Mouse (Mus musculus): ENCODE measurements at regions not wholly inside any gene's neighbourhood (a gene's known extent, or its start where the extent isn't known, plus 50 kb on each side); places are given as distances from the start of the nearest gene placed in this dataset.

DNA sequence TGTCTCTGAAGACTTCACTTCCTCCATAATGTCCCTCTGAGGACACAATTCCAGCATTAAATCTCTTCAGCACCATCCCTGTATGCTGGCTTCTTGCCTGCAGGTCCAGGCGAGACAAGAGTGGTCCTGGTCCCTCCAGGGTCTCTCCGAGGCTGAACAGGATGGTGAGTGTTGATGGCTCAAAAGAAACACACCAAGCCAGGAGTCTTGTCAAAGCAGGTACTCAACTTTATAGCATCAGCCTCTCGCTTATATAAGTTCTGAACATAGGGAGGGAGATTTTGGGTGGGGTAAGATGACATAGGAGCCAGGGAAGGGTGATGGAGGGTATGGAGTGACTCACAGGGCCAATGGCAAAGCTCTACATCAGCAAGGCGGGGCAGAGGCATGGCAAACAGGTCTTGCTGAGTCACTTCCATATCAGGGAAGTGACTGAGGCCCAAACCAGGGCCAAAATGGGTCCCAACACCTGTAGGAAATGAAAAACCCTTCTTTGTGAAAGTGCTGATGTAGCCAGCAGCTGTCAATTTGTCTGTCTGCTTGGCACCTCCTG lies 111.7 kb downstream of the Rpl10-ps3 start:
- H3K4me3 ChIP-seq (ENCODE audit: insufficient read depth, poor library complexity, severe bottlenecking): no peak overlapping the region
- no peaks in the 10 kb centered on the region for H3K79me3 ChIP-seq (ENCODE audit: low read depth)
- H3ac ChIP-seq (ENCODE audit: control insufficient read depth, insufficient read length, low read depth): no peak overlapping the region
- H3K79me2 ChIP-seq (ENCODE audit: control insufficient read depth, insufficient read depth): no peaks in the 10 kb centered on the region
- H3K36me3 ChIP-seq (ENCODE audit: control insufficient read depth, insufficient read depth): no peaks in the 10 kb centered on the region
- peaks cover 16% of the 10 kb centered on the region for H3K27me3 ChIP-seq (ENCODE audit: control insufficient read depth, insufficient read depth, insufficient read length)
- no peak for TF ChIP-seq MAX (IDR thresholded peaks at IDR 0.05)
- no peak for TF ChIP-seq CTCF (IDR thresholded peaks at IDR 0.05; ENCODE audit: control insufficient read depth, insufficient read depth, insufficient read length)
- no peak for TF ChIP-seq USF1 (IDR thresholded peaks at IDR 0.05; ENCODE audit: low read depth)
- no peak for TF ChIP-seq CEBPB (IDR thresholded peaks at IDR 0.05; ENCODE audit: low read depth)
- TF ChIP-seq MYOG (IDR thresholded peaks at IDR 0.05; ENCODE audit: control insufficient read depth, extremely low read depth, insufficient read length): no peak
- TF ChIP-seq FOSL1 (IDR thresholded peaks at IDR 0.05; ENCODE audit: insufficient read depth, low read length, poor library complexity, severe bottlenecking): no peak
- TF ChIP-seq MYOD1 (IDR thresholded peaks at IDR 0.05; ENCODE audit: control insufficient read depth, insufficient read length, low read depth): no peak

DNA sequence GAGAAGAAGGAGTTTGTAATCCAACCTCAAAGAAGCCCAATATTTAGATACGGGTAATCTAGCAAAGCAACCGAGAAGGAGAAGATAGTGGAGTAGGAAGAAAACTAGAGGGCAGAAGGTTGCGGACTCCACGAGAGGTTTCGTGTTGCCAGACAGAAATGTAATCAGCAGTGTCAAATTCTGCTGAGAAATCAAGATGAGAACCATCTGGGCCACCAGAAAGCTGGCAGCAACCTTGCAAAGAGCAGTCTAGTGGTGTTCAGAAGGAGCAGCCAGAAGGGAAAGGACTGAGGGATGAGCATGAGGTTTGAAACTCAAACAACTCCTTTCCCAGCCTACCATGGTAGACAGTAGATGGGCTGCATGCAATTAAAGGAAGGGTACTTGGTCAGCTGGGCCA lies 134.3 kb downstream of the Rpl10-ps3 start:
- TF ChIP-seq MYOD1 (IDR thresholded peaks at IDR 0.05; ENCODE audit: control insufficient read depth, insufficient read length, low read depth) (no peak), FOSL1 (IDR thresholded peaks at IDR 0.05; ENCODE audit: insufficient read depth, low read length, poor library complexity, severe bottlenecking) (no peak), MYOG (IDR thresholded peaks at IDR 0.05; ENCODE audit: control insufficient read depth, extremely low read depth, insufficient read length) (no peak), CTCF (IDR thresholded peaks at IDR 0.05; ENCODE audit: control insufficient read depth, insufficient read depth, insufficient read length) (no peak), CEBPB (IDR thresholded peaks at IDR 0.05; ENCODE audit: low read depth) (no peak), USF1 (IDR thresholded peaks at IDR 0.05; ENCODE audit: low read depth) (no peak), MAX (IDR thresholded peaks at IDR 0.05) (no peak)
- H3K36me3 ChIP-seq (ENCODE audit: control insufficient read depth, insufficient read depth): no peaks in the 10 kb centered on the region
- H3ac ChIP-seq (ENCODE audit: control insufficient read depth, insufficient read length, low read depth): no peak overlapping the region
- no peaks in the 10 kb centered on the region for H3K79me3 ChIP-seq (ENCODE audit: low read depth)
- peaks cover 4% of the 10 kb centered on the region for H3K27me3 ChIP-seq (ENCODE audit: control insufficient read depth, insufficient read depth, insufficient read length)
- no peaks in the 10 kb centered on the region for H3K79me2 ChIP-seq (ENCODE audit: control insufficient read depth, insufficient read depth)
- no peak overlapping the region for H3K4me3 ChIP-seq (ENCODE audit: insufficient read depth, poor library complexity, severe bottlenecking)

- Histone ChIP-seq H3K27me3 (ENCODE audit: control insufficient read depth, insufficient read depth, insufficient read length) (no peaks in the 10 kb centered on the region), H3ac (ENCODE audit: control insufficient read depth, insufficient read length, low read depth) (no peak overlapping the region), H3K79me3 (ENCODE audit: low read depth) (no peaks in the 10 kb centered on the region), H3K79me2 (ENCODE audit: control insufficient read depth, insufficient read depth) (no peaks in the 10 kb centered on the region), H3K4me3 (ENCODE audit: insufficient read depth, poor library complexity, severe bottlenecking) (no peak overlapping the region), H3K36me3 (ENCODE audit: control insufficient read depth, insufficient read depth) (no peaks in the 10 kb centered on the region)
- no peak for TF ChIP-seq CEBPB (IDR thresholded peaks at IDR 0.05; ENCODE audit: low read depth)
These were observed 145.1 kb downstream of the Rpl10-ps3 start for GRCm38 (mm10) chr9:50199422-50200218.

- Histone ChIP-seq H3K79me2 (ENCODE audit: control insufficient read depth, insufficient read depth) (no peaks in the 10 kb centered on the region), H3K4me3 (ENCODE audit: insufficient read depth, poor library complexity, severe bottlenecking) (no peak overlapping the region), H3K27me3 (ENCODE audit: control insufficient read depth, insufficient read depth, insufficient read length) (no peaks in the 10 kb centered on the region), H3K36me3 (ENCODE audit: control insufficient read depth, insufficient read depth) (no peaks in the 10 kb centered on the region), H3K79me3 (ENCODE audit: low read depth) (no peaks in the 10 kb centered on the region), H3ac (ENCODE audit: control insufficient read depth, insufficient read length, low read depth) (no peak overlapping the region)
- TF ChIP-seq MYOG (IDR thresholded peaks at IDR 0.05; ENCODE audit: control insufficient read depth, extremely low read depth, insufficient read length): no peak
- TF ChIP-seq CTCF (IDR thresholded peaks at IDR 0.05; ENCODE audit: control insufficient read depth, insufficient read depth, insufficient read length): no peak
- TF ChIP-seq MAX (IDR thresholded peaks at IDR 0.05): no peak
- no peak for TF ChIP-seq FOSL1 (IDR thresholded peaks at IDR 0.05; ENCODE audit: insufficient read depth, low read length, poor library complexity, severe bottlenecking)
- no peak for TF ChIP-seq CEBPB (IDR thresholded peaks at IDR 0.05; ENCODE audit: low read depth)
- TF ChIP-seq USF1 (IDR thresholded peaks at IDR 0.05; ENCODE audit: low read depth): no peak
- TF ChIP-seq MYOD1 (IDR thresholded peaks at IDR 0.05; ENCODE audit: control insufficient read depth, insufficient read length, low read depth): no peak
These were observed 152.2 kb downstream of the Rpl10-ps3 start for GRCm38 (mm10) chr9:50192400-50193110.

- Histone ChIP-seq H3K4me3 (ENCODE audit: insufficient read depth, poor library complexity, severe bottlenecking) (no peak overlapping the region), H3ac (ENCODE audit: control insufficient read depth, insufficient read length, low read depth) (no peak overlapping the region), H3K79me3 (ENCODE audit: low read depth) (no peaks in the 10 kb centered on the region), H3K79me2 (ENCODE audit: control insufficient read depth, insufficient read depth) (no peaks in the 10 kb centered on the region), H3K36me3 (ENCODE audit: control insufficient read depth, insufficient read depth) (no peaks in the 10 kb centered on the region), H3K27me3 (ENCODE audit: control insufficient read depth, insufficient read depth, insufficient read length) (no peaks in the 10 kb centered on the region)
- TF ChIP-seq CTCF (IDR thresholded peaks at IDR 0.05; ENCODE audit: control insufficient read depth, insufficient read depth, insufficient read length) (no peak), MYOG (IDR thresholded peaks at IDR 0.05; ENCODE audit: control insufficient read depth, extremely low read depth, insufficient read length) (no peak), MAX (IDR thresholded peaks at IDR 0.05) (no peak), FOSL1 (IDR thresholded peaks at IDR 0.05; ENCODE audit: insufficient read depth, low read length, poor library complexity, severe bottlenecking) (no peak), CEBPB (IDR thresholded peaks at IDR 0.05; ENCODE audit: low read depth) (no peak), USF1 (IDR thresholded peaks at IDR 0.05; ENCODE audit: low read depth) (no peak), MYOD1 (IDR thresholded peaks at IDR 0.05; ENCODE audit: control insufficient read depth, insufficient read length, low read depth) (no peak)
These were observed 153.6 kb downstream of the Rpl10-ps3 start for GRCm38 (mm10) chr9:50191136-50191535.

All from C2C12 (cell line).